Mouse (Mus musculus) lung, adult 2 months (tissue): ENCODE measurements around the gene Lrrc28.

ENCODE experiments used
- CTCF ChIP-seq: fragments of 200-500 bp; IDR thresholded peaks from 2 replicates; pipeline ENCODE4 v1.5.1; 2011; ENCODE audit warnings: mild to moderate bottlenecking, low read length, control low read depth; ENCODE audit not compliant: insufficient read depth
- POLR2A ChIP-seq: fragments of 200-500 bp; IDR thresholded peaks from 2 replicates; pipeline ENCODE4 v1.6.1; 2011; ENCODE audit warnings: low read depth, mild to moderate bottlenecking, control low read depth, low read length, borderline replicate concordance; ENCODE audit errors: extremely low read depth

DNA sequence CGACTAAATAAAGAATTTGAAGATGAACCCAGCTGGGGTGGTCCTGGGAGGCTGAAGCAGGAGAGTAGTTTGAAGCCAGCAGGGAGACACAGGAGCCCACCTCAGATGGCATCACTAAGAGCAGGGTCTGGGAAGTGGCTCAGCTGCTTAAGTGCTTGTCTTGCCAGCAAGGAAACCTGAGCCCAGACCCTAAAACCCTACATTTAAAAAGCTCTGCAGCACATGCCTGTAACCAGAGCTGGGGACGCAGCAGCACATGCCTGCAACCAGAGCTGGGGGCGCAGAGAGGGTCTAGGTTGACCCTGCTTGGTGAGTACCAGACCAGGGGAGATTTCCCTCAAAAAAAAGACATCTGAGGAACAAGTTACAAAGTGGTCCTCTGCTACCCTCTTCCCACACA is 26.8 kb downstream of the Lrrc28 start:
- no peak for TF ChIP-seq CTCF
- no peak for TF ChIP-seq POLR2A
